Mouse (Mus musculus) spleen, adult 2 months (tissue): ENCODE results near the gene P4ha2. TPM values are rescaled to one million over a fixed set of nuclear protein-coding genes. Genes with fewer than 3 reads are reported as not detected.

Experiments
- DNase-seq, 2 experiments: peaks; one replicate each; pipeline versions ENCODE4 v3.0.0 to v3.0.0-alpha.2; 2012 to 2021; ENCODE audit warnings: low spot score in 2 of 2, low read depth in 1 of 2
- H3K27ac ChIP-seq: fragments of 200-500 bp; 2 replicates; pipeline ENCODE4 v1.5.1; 2012; ENCODE audit warnings: low read length, inconsistent platforms; ENCODE audit not compliant: insufficient read depth
- H3K27me3 ChIP-seq: fragments of 200-500 bp; 2 replicates; pipeline ENCODE4 v1.6.1; 2012; ENCODE audit warnings: mild to moderate bottlenecking, moderate library complexity, low read length, inconsistent platforms; ENCODE audit not compliant: control insufficient read depth, insufficient read depth
- H3K36me3 ChIP-seq: fragments of 200-500 bp; 2 replicates; pipeline ENCODE4 v1.6.1; 2012; ENCODE audit warnings: mild to moderate bottlenecking, low read length, inconsistent platforms; ENCODE audit not compliant: control insufficient read depth, insufficient read depth
- H3K4me1 ChIP-seq: fragments of 200-500 bp; 2 replicates; pipeline ENCODE4 v1.6.1; 2011; ENCODE audit warnings: inconsistent platforms; ENCODE audit not compliant: control insufficient read depth, insufficient read depth, insufficient read length
- H3K4me3 ChIP-seq: fragments of 200-500 bp; 2 replicates; pipeline ENCODE4 v1.5.1; 2011; ENCODE audit warnings: mild to moderate bottlenecking, inconsistent platforms; ENCODE audit not compliant: insufficient read depth, insufficient read length; ENCODE audit errors: extremely low read depth
- CTCF ChIP-seq: fragments of 200-500 bp; IDR thresholded peaks from 2 replicates; pipeline ENCODE4 v1.5.1; 2011; ENCODE audit warnings: mild to moderate bottlenecking, inconsistent platforms; ENCODE audit not compliant: insufficient read depth, insufficient read length, insufficient replicate concordance; ENCODE audit errors: extremely low read depth
- POLR2A ChIP-seq: fragments of 200-500 bp; IDR thresholded peaks from 2 replicates; pipeline ENCODE4 v1.6.1; 2011; ENCODE audit warnings: low read depth, low read length, inconsistent platforms
- WGBS: fragments of 180-500 bp; shearing (Covaris S2); methylation state at CpG from one replicate; pipeline ENCODE4 v1.1.7; 2018; 5-methylcytosine and 5-hydroxymethylcytosine counted together
- polyA plus RNA-seq: library from polyadenylated mRNA; depleted of rRNA; stranded (reverse); fragments of >200 nt; gene quantifications from 2 replicates; pipeline ENCODE4 v1.2.3, GENCODE M21; 2012

The P4ha2 gene
- polyA plus RNA-seq, 1 experiment, result 2.8 TPM

GRCm38 (mm10) chr11:54119126-54119525, 19.2 kb downstream of the P4ha2 start:
- Histone ChIP-seq H3K36me3 (no peaks in the 10 kb centered on the region), H3K4me3 (no peak overlapping the region), H3K4me1 (no peaks in the 10 kb centered on the region), H3K27me3 (no peaks in the 10 kb centered on the region), H3K27ac (no peak overlapping the region)
- 84% methylated on average over 12 of the region's 12 CpGs for WGBS
- DNase-seq, result no peak
- TF ChIP-seq CTCF, result no peak
- no peak for TF ChIP-seq POLR2A

GRCm38 (mm10) chr11:54119740-54120360, 20.0 kb downstream of the P4ha2 start:
- WGBS, result 62% methylated on average over 13 of the region's 13 CpGs

GRCm38 (mm10) chr11:54122416-54123264, 22.7 kb downstream of the P4ha2 start:
- WGBS, result 79% methylated on average over 14 of the region's 14 CpGs
- H3K4me1 ChIP-seq, result no peaks in the 10 kb centered on the region
- no peaks in the 10 kb centered on the region for H3K27me3 ChIP-seq
- H3K4me3 ChIP-seq, result no peak overlapping the region
- H3K36me3 ChIP-seq, result no peaks in the 10 kb centered on the region
- peak; percentile 8; the same call in 1 of the 2 replicates for TF ChIP-seq CTCF
- TF ChIP-seq POLR2A, result no peak
- H3K27ac ChIP-seq, result no peak overlapping the region
- no peak for DNase-seq

More at GRCm38 (mm10) chr11:54119740-54120360, 20.0 kb downstream of the P4ha2 start:
- Histone ChIP-seq H3K36me3 (no peaks in the 10 kb centered on the region), H3K4me3 (no peak overlapping the region), H3K27me3 (no peaks in the 10 kb centered on the region), H3K4me1 (no peaks in the 10 kb centered on the region), H3K27ac (no peak overlapping the region)
- no peak for DNase-seq
- TF ChIP-seq CTCF (no peak), POLR2A (no peak)

GRCm38 (mm10) chr11:54125982-54126648, 26.2 kb downstream of the P4ha2 start:
- H3K36me3 ChIP-seq, result no peaks in the 10 kb centered on the region
- H3K27ac ChIP-seq, result no peak overlapping the region
- 86% methylated on average over 18 of the region's 18 CpGs for WGBS
- no peaks in the 10 kb centered on the region for H3K27me3 ChIP-seq
- no peak overlapping the region for H3K4me3 ChIP-seq
- DNase-seq, result no peak
- H3K4me1 ChIP-seq, result no peaks in the 10 kb centered on the region
- no peak for TF ChIP-seq CTCF
- TF ChIP-seq POLR2A, result no peak

GRCm38 (mm10) chr11:54126654-54127374, 26.9 kb downstream of the P4ha2 start:
- no peaks in the 10 kb centered on the region for H3K27me3 ChIP-seq
- no peak for TF ChIP-seq POLR2A
- TF ChIP-seq CTCF, result no peak

GRCm38 (mm10) chr11:54127397-54127796, 27.5 kb downstream of the P4ha2 start:
- Histone ChIP-seq H3K4me3 (no peak overlapping the region), H3K27ac (no peak overlapping the region), H3K4me1 (no peaks in the 10 kb centered on the region), H3K27me3 (no peaks in the 10 kb centered on the region), H3K36me3 (no peaks in the 10 kb centered on the region)
- TF ChIP-seq POLR2A (no peak), CTCF (no peak)
- WGBS, result 64% methylated on average over 2 of the region's 2 CpGs
- no peak for DNase-seq

More at GRCm38 (mm10) chr11:54126654-54127374, 26.9 kb downstream of the P4ha2 start:
- Histone ChIP-seq H3K36me3 (no peaks in the 10 kb centered on the region), H3K4me1 (no peaks in the 10 kb centered on the region), H3K4me3 (no peak overlapping the region), H3K27ac (no peak overlapping the region)
- 9% methylated on average over 15 of the region's 15 CpGs for WGBS
- DNase-seq, result no peak
